Mouse (Mus musculus): ENCODE measurements at regions not wholly inside any gene's neighbourhood (a gene's known extent, or its start where the extent isn't known, plus 50 kb on each side); places are given as distances from the start of the nearest gene placed in this dataset.
A peak's percentile ranks its signal among the peaks of the same experiment; 100 is the strongest.

- no peak for DNase-seq (ENCODE audit: low read depth, low spot score)
These were observed 73.3 kb upstream of the Col5a1 start for GRCm38 (mm10) chr2:27812946-27813345.

DNA sequence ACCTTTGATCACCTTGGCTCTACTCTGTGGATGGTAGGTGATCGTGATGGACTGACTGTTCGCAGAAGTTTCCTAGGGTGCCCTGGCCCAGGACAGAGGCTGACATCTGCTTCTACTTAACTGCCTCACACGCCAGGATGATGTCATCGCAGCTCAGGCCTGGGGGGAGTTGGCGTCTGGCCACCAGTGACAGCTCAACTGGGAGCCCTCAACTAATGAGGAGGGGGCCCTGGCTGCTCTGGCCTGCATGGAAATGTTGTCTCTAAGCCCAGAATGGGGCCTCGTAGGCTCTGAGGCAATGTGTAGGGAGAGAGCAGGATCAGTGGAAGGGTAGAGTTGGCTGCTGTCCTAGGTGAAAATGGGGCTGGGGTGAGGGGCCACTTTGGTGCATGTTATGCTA lies 72.9 kb upstream of the Col5a1 start:
- peak; percentile 5 for DNase-seq (ENCODE audit: low read depth, low spot score)

GRCm38 (mm10) chr2:27818656-27819055 lies 67.6 kb upstream of the Col5a1 start:
- no peak for DNase-seq (ENCODE audit: low read depth, low spot score)

DNA sequence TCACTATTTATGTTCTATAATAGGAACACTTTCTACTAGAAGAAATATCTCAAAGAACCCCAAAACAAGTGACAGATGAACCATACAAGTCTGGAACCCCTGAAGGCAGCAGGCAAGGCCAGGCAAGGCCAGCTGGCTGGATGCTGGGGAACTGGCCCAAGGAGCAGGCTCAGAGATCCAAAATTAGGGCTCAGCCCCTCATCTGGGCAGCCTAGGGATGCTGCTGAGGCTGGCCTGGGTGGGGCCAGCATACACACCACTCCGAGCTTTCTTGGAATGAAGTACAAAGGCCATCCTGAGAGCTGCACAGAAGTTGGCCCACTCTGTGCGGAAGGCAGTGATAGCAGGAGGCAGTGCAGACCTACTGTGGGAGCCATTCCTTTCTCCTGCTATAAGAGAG lies 59.4 kb upstream of the Col5a1 start:
- no peak for DNase-seq (ENCODE audit: low read depth, low spot score)

GRCm38 (mm10) chr2:27827582-27827981 lies 58.6 kb upstream of the Col5a1 start:
- DNase-seq (ENCODE audit: low read depth, low spot score), result no peak

DNA sequence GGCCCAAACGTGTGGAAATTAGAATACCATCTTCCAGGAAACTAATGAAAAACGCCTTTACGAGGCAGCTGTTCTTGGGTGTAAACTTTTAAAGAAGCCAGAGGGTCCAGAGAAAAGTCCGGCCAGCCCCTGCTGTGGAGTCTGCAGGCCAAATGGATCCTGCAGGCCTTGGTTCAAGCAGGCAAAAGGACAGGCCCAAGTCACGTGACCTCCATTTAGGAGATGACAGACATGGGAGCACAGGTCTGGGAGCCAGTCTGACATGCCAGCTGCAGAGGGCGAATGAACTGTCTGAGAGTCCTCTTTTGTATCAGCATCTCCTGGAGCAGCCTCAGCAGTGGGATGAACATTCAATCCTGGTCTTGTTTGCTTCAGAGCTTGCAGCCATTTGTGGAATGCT lies 58.0 kb upstream of the Col5a1 start:
- DNase-seq (ENCODE audit: low read depth, low spot score), result no peak

- no peak for DNase-seq (ENCODE audit: low read depth, low spot score)
These were observed 56.7 kb upstream of the Col5a1 start for GRCm38 (mm10) chr2:27829551-27829950.

DNA sequence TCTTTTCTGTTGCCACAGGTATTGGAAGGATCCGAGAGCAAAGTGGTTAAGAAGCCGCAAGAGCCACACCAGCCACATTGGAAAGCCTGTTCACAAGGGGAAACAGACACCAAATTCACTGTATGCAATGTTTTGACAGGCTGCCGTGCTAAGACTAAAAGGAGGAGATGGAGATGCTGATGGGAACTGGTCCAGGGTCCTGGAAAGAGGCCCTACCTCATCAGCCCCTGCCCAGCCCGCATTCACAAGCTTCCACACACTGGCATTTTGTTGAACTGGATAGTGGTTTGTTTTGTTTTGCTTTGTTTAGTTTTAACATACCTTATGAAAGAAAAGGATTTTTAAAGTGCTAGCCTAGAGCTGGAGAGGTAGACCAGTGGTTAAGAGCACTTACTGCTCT lies 51.3 kb upstream of the Col5a1 start:
- no peak for DNase-seq (ENCODE audit: low read depth, low spot score)

GRCm38 (mm10) chr2:27835758-27836460 lies 50.3 kb upstream of the Col5a1 start:
- DNase-seq (ENCODE audit: low read depth, low spot score), result no peak
